7 mouse cellular contexts compared by ENCODE assay signal in genomic region chr3:121814877-121815548, GRCm38 (mm10). TPM values are rescaled to one million over a fixed set of nuclear protein-coding genes. Genes with fewer than 3 reads are reported as not detected.
DNase-seq lines count a peak whose midpoint lies in the region; ATAC-seq and TF ChIP-seq lines count a peak whose summit lies in the region.

Abcd3 (minus strand) TSS chr3:121815302.

- peak within 1 kb of the TSS; percentile 90 for H3K4me3 ChIP-seq in intestine, postnatal 0 days (ENCODE audit: low read depth, low read length)
- peak within 1 kb of the TSS; percentile 84 for H3K4me3 ChIP-seq in midbrain, embryonic 12.5 days
- H3K4me3 ChIP-seq in small intestine, adult 2 months (ENCODE audit: low read depth, low read length), result peak within 1 kb of the TSS; percentile 68

- ATAC-seq in intestine, postnatal 0 days, result peak; percentile 86
- peak; percentile 96 for ATAC-seq in midbrain, embryonic 12.5 days (ENCODE audit: low FRiP score, low read depth)

- peak within 1 kb of the TSS; percentile 98 for H3K27ac ChIP-seq in intestine, postnatal 0 days (ENCODE audit: low read depth, low read length)
- peak within 1 kb of the TSS; percentile 97 for H3K27ac ChIP-seq in midbrain, embryonic 12.5 days (replicated peaks)
- peak within 1 kb of the TSS; percentile 84 for H3K27ac ChIP-seq in small intestine, adult 2 months (ENCODE audit: insufficient read depth, low read depth, low read length)

- H3K9me3 ChIP-seq in intestine, postnatal 0 days (ENCODE audit: control insufficient read depth), result no peaks in the 10 kb centered on the region
- H3K9me3 ChIP-seq in midbrain, embryonic 12.5 days, result no peaks in the 10 kb centered on the region

- DNase-seq in adrenal gland, adult 2 months, result peak; percentile 94
- peak; percentile 94 for DNase-seq in embryo, embryonic 11.5 days (ENCODE audit: low read depth, low spot score)
- DNase-seq in gastrocnemius, postnatal 4 days (ENCODE audit: low spot score in 2 of 2), result peak; percentile 89 to 90
- peak; percentile 96 for DNase-seq in left cerebral cortex, postnatal 4 days

- H3K4me1 ChIP-seq in intestine, postnatal 0 days (replicated peaks; ENCODE audit: control insufficient read depth, insufficient read depth, low read length), result 0 out of 2 replicates have a peak, but pooled peaks cover 7% of the 10 kb centered on the region
- H3K4me1 ChIP-seq in midbrain, embryonic 12.5 days, result peaks cover 13% of the 10 kb centered on the region
- H3K4me1 ChIP-seq in small intestine, adult 2 months (ENCODE audit: control insufficient read depth, insufficient read depth, insufficient read length, low read length), result peaks cover 24% of the 10 kb centered on the region

- WGBS in intestine, postnatal 0 days, result under 1% methylated on average over 82 of the region's 99 CpGs
- under 1% methylated on average over 72 of the region's 99 CpGs for WGBS in midbrain, embryonic 12.5 days
- WGBS in small intestine, adult 2 months, result under 1% methylated on average over 97 of the region's 99 CpGs

- H3K27me3 ChIP-seq in intestine, postnatal 0 days (replicated peaks; ENCODE audit: control insufficient read depth, insufficient read depth, low read length), result no peaks in the 10 kb centered on the region
- no peaks in the 10 kb centered on the region for H3K27me3 ChIP-seq in midbrain, embryonic 12.5 days
- H3K27me3 ChIP-seq in small intestine, adult 2 months (ENCODE audit: control insufficient read depth, insufficient read depth, low read length), result no peaks in the 10 kb centered on the region

- H3K4me2 ChIP-seq in intestine, postnatal 0 days (replicated peaks; ENCODE audit: low read depth), result peak within 1 kb of the TSS; percentile 78
- peak within 1 kb of the TSS; percentile 62 for H3K4me2 ChIP-seq in midbrain, embryonic 12.5 days (replicated peaks)

- no peaks in the 10 kb centered on the region for H3K36me3 ChIP-seq in intestine, postnatal 0 days (ENCODE audit: control insufficient read depth, insufficient read depth)
- H3K36me3 ChIP-seq in midbrain, embryonic 12.5 days, result no peaks in the 10 kb centered on the region
- no peaks in the 10 kb centered on the region; the same call in 1 of the 2 replicates for H3K36me3 ChIP-seq in small intestine, adult 2 months (ENCODE audit: control insufficient read depth, insufficient read depth, low read length)

- TF ChIP-seq POLR2A in small intestine, adult 2 months (IDR thresholded peaks at IDR 0.05; ENCODE audit: low read depth, low read length), result peak; percentile 45; the same call in 1 of the 2 replicates

- no peak; the same call in 1 of the 2 replicates for TF ChIP-seq CTCF in intestine, postnatal 0 days (IDR thresholded peaks at IDR 0.05; ENCODE audit: low read depth)
- no peak for TF ChIP-seq CTCF in small intestine, adult 2 months (IDR thresholded peaks at IDR 0.05; ENCODE audit: extremely low read depth, insufficient read length, insufficient replicate concordance, low read depth, low read length)

- intact Hi-C loops in left cerebral cortex, postnatal 4 days (cut with DNase I), result no loop called here

- peak within 1 kb of the TSS; percentile 96 for H3K9ac ChIP-seq in intestine, postnatal 0 days (ENCODE audit: low read depth, low read length)
- peak within 1 kb of the TSS; percentile 80 for H3K9ac ChIP-seq in midbrain, embryonic 12.5 days (replicated peaks)

RNA-seq across cellular contexts. Expression of gene Abcd3, which starts in this region (rescaled TPM):
- total RNA-seq in adrenal gland, adult 2 months (2021), result 100 to 1,000 TPM in 1 of 2 experiments, 10 to 100 TPM in 1; 87.2 to 104 TPM
- polyA plus RNA-seq in adrenal gland, adult 2 months (2012; rRNA removed), result 3.5 and 11.9 TPM in 2 replicates
- total RNA-seq in gastrocnemius, postnatal 4 days (2021), result 10 to 100 TPM; 34.3 to 36.5 TPM
- 46.9 and 53.0 TPM in 2 replicates for polyA plus RNA-seq in intestine, postnatal 0 days (2015; fragmentation: Nextera tagmentation; extraction: Ambion mirVana)
- 10 to 100 TPM; 73.3 to 79.7 TPM for total RNA-seq in left cerebral cortex, postnatal 4 days (2021)
- 59.0 and 62.8 TPM in 2 replicates for polyA plus RNA-seq in midbrain, embryonic 12.5 days (2016; fragmentation: Nextera tagmentation; extraction: Ambion mirVana)
- polyA plus RNA-seq in small intestine, adult 2 months (2012; rRNA removed), result 5.8 and 13.0 TPM in 2 replicates

Comparison
In these comparisons a context has a peak if more than half of its experiments do, and no peak if none do; other contexts are left out.
1. Peak in every context shown above with its lines: DNase-seq, ATAC-seq, H3K4me3 ChIP-seq and H3K27ac ChIP-seq.